Mouse (Mus musculus) T-cell, adult 66 days (primary cell): ENCODE data around the gene Gstm4. TPM values are rescaled to one million over a fixed set of nuclear protein-coding genes. Genes with fewer than 3 reads are reported as not detected.

Experiments used
- total RNA-seq, 2 experiments: library from RNA; stranded (reverse); gene quantifications; 3 replicates in 1 of 2; 4 replicates in 1 of 2; pipeline ENCODE4 v1.2.4; 2023

Gstm4 gene
- 1 to 10 TPM; 2.3 to 2.4 TPM for total RNA-seq

GRCm38 (mm10) chr3:108044394-108045140 lies at the start of gene Gstm4:
Gene Gstm4 (minus strand): TSS chr3:108044894.

GRCm38 (mm10) chr3:108092536-108093115 lies 47.9 kb upstream of the Gstm4 start, which contains the start of gene Gnat2:
Gene Gnat2 (plus strand): TSS chr3:108092789.

GRCm38 (mm10) chr3:108086470-108086979 lies 41.8 kb upstream of the Gstm4 start, which contains the start of gene Ampd2:
Gene Ampd2 (minus strand): TSS chr3:108086651.

GRCm38 (mm10) chr3:108017473-108018189 lies 27.1 kb downstream of the Gstm4 start, which contains the start of gene Gstm1:
Gene Gstm1 (minus strand): TSS chr3:108017973.

Other genes with a start within 250 kb of the Gstm4 start
- gene Eps8l3, start 167.7 kb downstream of the Gstm4 start, total RNA-seq = not detected
- gene Gstm5, start 149.1 kb downstream of the Gstm4 start, total RNA-seq = 1 to 10 TPM in 1 of 2 experiments, under 1 TPM in 1; 0.90 to 1.0 TPM
- 1 to 10 TPM; 1.5 to 2.7 TPM for gene Gstm7, start 113.1 kb downstream of the Gstm4 start, total RNA-seq
- not detected for gene Gstm6, start 101.1 kb downstream of the Gstm4 start, total RNA-seq
- gene Gstm3, start 75.6 kb downstream of the Gstm4 start, total RNA-seq = not detected
- not detected for gene Gstm2, start 58.4 kb downstream of the Gstm4 start, total RNA-seq
- gene Gstm1, start 26.9 kb downstream of the Gstm4 start, total RNA-seq = 1 to 10 TPM; 3.6 to 4.9 TPM
- 10 to 100 TPM; 35.9 TPM for gene Ampd2, start 41.8 kb upstream of the Gstm4 start, total RNA-seq
- not detected for gene Gnat2, start 47.9 kb upstream of the Gstm4 start, total RNA-seq
- gene Gnai3, start 101.3 kb upstream of the Gstm4 start, total RNA-seq = 10 to 100 TPM; 86.8 to 86.9 TPM
- not detected for gene Gpr61, start 110.0 kb upstream of the Gstm4 start, total RNA-seq
- gene Amigo1, start 141.4 kb upstream of the Gstm4 start, total RNA-seq = 1 to 10 TPM; 3.1 to 3.5 TPM
- gene Cyb561d1, start 156.3 kb upstream of the Gstm4 start, total RNA-seq = 10 to 100 TPM; 32.9 to 35.3 TPM
- 10 to 100 TPM; 30.2 to 37.6 TPM for gene Atxn7l2, start 166.0 kb upstream of the Gstm4 start, total RNA-seq
- gene Sypl2, start 181.8 kb upstream of the Gstm4 start, total RNA-seq = not detected
- gene Psma5, start 212.0 kb upstream of the Gstm4 start, total RNA-seq = 10 to 100 TPM; 42.1 to 49.7 TPM
- gene Sort1, start 239.2 kb upstream of the Gstm4 start, total RNA-seq = 1 to 10 TPM in 1 of 2 experiments, under 1 TPM in 1; 0.68 to 1.1 TPM